Mouse (Mus musculus) embryonic facial prominence, embryonic 11.5 days (tissue): ENCODE data around the gene Atf3. TPM values are rescaled to one million over a fixed set of nuclear protein-coding genes. Genes with fewer than 3 reads are reported as not detected.
A peak's percentile ranks its signal among the peaks of the same experiment; 100 is the strongest.

ENCODE experiments used
- ATAC-seq: fragments of 200-750 bp; cut with Nextera tagmentation; replicated peaks from 2 replicates; pipeline ENCODE4 v1.8.0; 2017; ENCODE audit warnings: low read depth; ENCODE audit not compliant: insufficient number of reproducible peaks, low FRiP score, low TSS enrichment
- DNase-seq: peaks from one replicate; pipeline ENCODE4 v3.0.0-alpha.2; 2015; ENCODE audit warnings: low spot score
- H3K27ac ChIP-seq: fragments of 300-500 bp; sonication (generic); replicated peaks from 2 replicates; pipeline ENCODE4 v1.5.1; 2014; ENCODE audit warnings: mild to moderate bottlenecking, low read depth, low read length, control low read depth
- H3K27me3 ChIP-seq: fragments of 300-500 bp; sonication (generic); 2 replicates; pipeline ENCODE4 v1.6.1; 2014; ENCODE audit warnings: mild to moderate bottlenecking, low read length, moderate library complexity, mixed read lengths; ENCODE audit not compliant: control insufficient read depth, insufficient read depth
- H3K36me3 ChIP-seq: fragments of 300-500 bp; sonication (generic); replicated peaks from 2 replicates; pipeline ENCODE4 v1.6.1; 2014; ENCODE audit warnings: low read depth, mild to moderate bottlenecking, low read length, moderate library complexity, mixed read lengths; ENCODE audit not compliant: control insufficient read depth, insufficient read depth
- H3K4me1 ChIP-seq: fragments of 300-500 bp; sonication (generic); 2 replicates; pipeline ENCODE4 v1.6.1; 2014; ENCODE audit warnings: low read length, mixed read lengths; ENCODE audit not compliant: control insufficient read depth, insufficient read depth
- H3K4me2 ChIP-seq: fragments of 300-500 bp; sonication (generic); 2 replicates; pipeline ENCODE4 v1.6.1; 2014; ENCODE audit warnings: low read depth, mild to moderate bottlenecking, control low read depth, low read length, moderate library complexity
- H3K4me3 ChIP-seq: fragments of 300-500 bp; sonication (generic); 2 replicates; pipeline ENCODE4 v1.5.1; 2014; ENCODE audit warnings: low read depth, low read length, control low read depth
- H3K9ac ChIP-seq: fragments of 300-500 bp; sonication (generic); replicated peaks from 2 replicates; pipeline ENCODE4 v1.6.1; 2014; ENCODE audit warnings: mild to moderate bottlenecking, control low read depth, low read length
- H3K9me3 ChIP-seq: fragments of 300-500 bp; sonication (generic); replicated peaks from 2 replicates; pipeline ENCODE4 v1.6.1; 2016; ENCODE audit warnings: mild to moderate bottlenecking, low read length, inconsistent platforms, mixed read lengths; ENCODE audit not compliant: control insufficient read depth
- WGBS: fragments of 180-500 bp; shearing (Covaris S2); extraction: QIAGEN DNeasy Blood & Tissue Kit; methylation state at CpG from one replicate; pipeline ENCODE4 v1.1.7; 2014; 5-methylcytosine and 5-hydroxymethylcytosine counted together
- polyA plus RNA-seq: library from polyadenylated mRNA; unstranded; fragments of >200 nt; fragmentation: Nextera tagmentation; extraction: Ambion mirVana; gene quantifications from 2 replicates; pipeline ENCODE4 v1.2.1, GENCODE M21; 2014

Gene Atf3
- polyA plus RNA-seq, 1 experiment from 2014 or later = 2.1 TPM

DNA sequence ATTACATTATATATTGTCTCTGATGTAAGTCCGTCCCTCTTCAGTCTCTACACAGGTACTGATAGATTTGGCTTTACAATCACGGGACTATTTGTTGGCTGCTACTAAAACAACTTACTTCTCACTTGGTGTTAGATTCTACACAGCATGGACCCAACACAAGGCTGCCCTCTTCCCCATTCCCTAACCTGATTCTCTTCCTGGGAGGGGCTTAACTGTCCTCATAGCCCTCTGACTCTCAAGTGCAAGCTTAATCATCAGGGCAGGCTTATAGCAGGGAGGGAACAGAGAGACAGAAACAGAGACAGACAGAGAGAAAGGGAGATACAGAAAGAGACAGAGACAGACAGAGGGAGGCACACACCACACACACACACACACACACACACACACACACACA, 86.1 kb downstream of the Atf3 start:
- no peak overlapping the region for H3K9ac ChIP-seq
- H3K36me3 ChIP-seq = no peaks in the 10 kb centered on the region
- no peak overlapping the region for H3K4me3 ChIP-seq
- H3K27ac ChIP-seq = no peak overlapping the region
- no peaks in the 10 kb centered on the region for H3K4me1 ChIP-seq
- WGBS = 86% methylated on average over 2 of the region's 2 CpGs
- H3K4me2 ChIP-seq = no peak overlapping the region
- H3K27me3 ChIP-seq = no peaks in the 10 kb centered on the region; the same call in 1 of the 2 replicates
- no peak for ATAC-seq
- DNase-seq = no peak
- no peaks in the 10 kb centered on the region for H3K9me3 ChIP-seq

DNA sequence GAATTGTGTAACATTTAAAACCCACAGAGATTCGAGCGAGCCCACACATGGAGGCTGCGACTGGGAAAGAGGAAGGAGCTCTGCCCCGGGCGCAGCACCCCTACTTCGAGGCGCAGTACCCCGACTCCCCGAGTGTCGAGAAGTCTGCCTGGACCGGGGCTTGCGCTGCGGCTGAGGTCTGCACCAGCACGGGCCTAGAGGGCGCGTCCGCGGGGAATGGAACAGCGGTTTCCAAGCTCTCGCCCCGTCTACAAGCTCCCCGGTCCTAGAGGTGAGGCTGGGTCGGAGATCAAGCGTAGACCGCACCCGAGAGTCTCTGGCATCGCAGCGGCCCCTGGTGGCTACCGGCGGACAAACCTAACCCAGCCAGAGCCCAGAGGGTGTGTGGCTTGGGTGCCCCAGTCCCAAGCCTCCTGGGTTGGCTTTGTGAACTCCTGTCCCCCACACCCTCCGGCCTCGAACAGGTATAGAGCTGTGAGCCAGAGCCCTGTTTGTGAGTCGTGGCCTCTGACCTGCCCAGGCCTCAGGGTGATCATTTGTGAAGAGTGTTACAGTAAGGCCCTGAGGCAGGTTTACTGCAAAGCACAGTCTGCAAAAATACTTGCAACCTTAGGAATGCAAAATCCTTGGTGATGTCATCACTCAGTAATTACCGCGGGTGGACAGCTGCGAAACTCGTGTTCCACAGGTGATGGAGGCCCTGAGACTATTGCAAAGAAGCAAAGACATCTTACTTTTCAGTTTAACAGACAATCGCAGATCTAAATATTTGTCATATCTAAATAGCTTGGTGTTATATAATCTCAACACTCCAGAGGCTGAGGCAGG, 91.8 kb downstream of the Atf3 start:
- peak; percentile 79 for DNase-seq
- H3K4me3 ChIP-seq = peak overlapping the region; percentile 17; the same call in 1 of the 2 replicates
- H3K4me2 ChIP-seq = peak overlapping the region; percentile 51
- ATAC-seq = peak; percentile 78
- H3K27ac ChIP-seq = no peak overlapping the region
- peak overlapping the region; percentile 47 for H3K9ac ChIP-seq
- 17% methylated on average over 38 of the region's 38 CpGs for WGBS
- no peaks in the 10 kb centered on the region for H3K36me3 ChIP-seq
- no peaks in the 10 kb centered on the region for H3K27me3 ChIP-seq
- peaks cover 2% of the 10 kb centered on the region; the same call in 1 of the 2 replicates for H3K4me1 ChIP-seq
- no peaks in the 10 kb centered on the region for H3K9me3 ChIP-seq

DNA sequence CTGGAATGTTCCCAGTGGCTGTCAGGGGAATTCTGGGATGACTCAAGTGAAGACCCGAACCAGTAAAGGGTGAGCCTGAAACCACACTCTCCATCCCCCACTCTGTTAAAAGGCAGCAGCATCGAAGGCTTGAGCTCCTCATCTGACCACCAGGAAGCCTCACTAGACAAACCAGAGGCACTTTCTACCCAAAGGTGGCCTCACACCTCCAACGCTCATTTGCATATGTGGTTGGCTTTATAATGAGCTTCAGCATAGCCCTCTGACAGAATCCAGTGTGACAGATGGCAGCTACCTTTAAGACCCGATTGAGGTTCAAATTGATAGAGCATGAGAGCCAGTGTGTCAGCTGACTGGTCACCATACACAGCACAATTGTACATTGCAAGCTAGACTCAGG, 93.6 kb downstream of the Atf3 start:
- Histone ChIP-seq H3K27ac (no peak overlapping the region), H3K4me1 (peaks cover 2% of the 10 kb centered on the region; the same call in 1 of the 2 replicates), H3K4me2 (no peak overlapping the region), H3K27me3 (no peaks in the 10 kb centered on the region), H3K9me3 (no peaks in the 10 kb centered on the region), H3K4me3 (no peak overlapping the region), H3K36me3 (no peaks in the 10 kb centered on the region), H3K9ac (no peak overlapping the region)
- no peak for DNase-seq
- no peak for ATAC-seq
- WGBS = 67% methylated on average over 4 of the region's 4 CpGs

DNA sequence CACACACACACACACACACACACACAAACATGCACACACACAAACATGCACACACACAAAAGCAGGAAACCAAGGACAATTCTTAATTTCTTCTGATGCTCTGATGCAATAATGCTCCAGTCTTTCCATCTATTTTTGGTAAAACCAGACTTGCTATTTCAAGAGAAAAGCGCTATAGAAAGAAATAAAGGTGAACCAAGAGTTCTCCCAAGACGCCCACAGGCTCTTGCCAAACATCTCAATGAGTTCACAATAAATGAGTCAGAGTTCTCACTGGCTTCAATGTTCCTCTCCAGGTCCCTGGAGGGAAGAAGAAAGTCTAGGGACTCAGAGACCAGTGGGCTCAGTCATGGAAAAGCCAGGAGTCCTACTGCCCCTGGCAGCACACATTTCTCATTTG, 94.1 kb downstream of the Atf3 start:
- H3K4me2 ChIP-seq = no peak overlapping the region
- peaks cover 2% of the 10 kb centered on the region; the same call in 1 of the 2 replicates for H3K4me1 ChIP-seq
- H3K36me3 ChIP-seq = no peaks in the 10 kb centered on the region
- no peak overlapping the region for H3K27ac ChIP-seq
- H3K9me3 ChIP-seq = no peaks in the 10 kb centered on the region
- H3K4me3 ChIP-seq = no peak overlapping the region
- no peak for ATAC-seq
- no peaks in the 10 kb centered on the region for H3K27me3 ChIP-seq
- WGBS = 92% methylated on average over 2 of the region's 2 CpGs
- no peak overlapping the region for H3K9ac ChIP-seq
- DNase-seq = no peak

DNA sequence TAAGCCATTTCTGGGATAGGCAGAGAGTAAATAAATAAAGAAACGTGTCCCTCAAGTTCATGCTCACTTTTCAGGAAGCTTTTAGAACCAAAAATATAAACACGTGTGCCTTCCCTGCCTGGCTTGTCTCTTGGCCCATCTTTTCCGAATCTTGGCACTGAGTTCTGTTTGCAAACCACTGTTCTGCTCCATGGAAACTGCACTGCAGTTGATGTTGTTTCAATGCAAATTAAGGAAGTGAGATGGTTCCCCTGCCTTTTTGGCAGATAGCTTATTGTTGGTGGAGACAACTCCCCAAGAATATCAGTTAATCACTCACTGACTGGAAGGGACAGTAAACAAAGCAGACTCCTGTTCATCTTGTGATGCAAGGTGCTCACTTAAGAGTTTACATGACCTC, 95.1 kb downstream of the Atf3 start:
- no peak overlapping the region for H3K27ac ChIP-seq
- H3K4me3 ChIP-seq = no peak overlapping the region
- no peak overlapping the region for H3K4me2 ChIP-seq
- H3K4me1 ChIP-seq = peaks cover 2% of the 10 kb centered on the region; the same call in 1 of the 2 replicates
- DNase-seq (no peak), ATAC-seq (no peak)
- H3K9me3 ChIP-seq = no peaks in the 10 kb centered on the region
- 77% methylated on average over 3 of the region's 3 CpGs for WGBS
- H3K27me3 ChIP-seq = no peaks in the 10 kb centered on the region
- no peaks in the 10 kb centered on the region for H3K36me3 ChIP-seq
- H3K9ac ChIP-seq = no peak overlapping the region

Other genes starting within 250 kb of the Atf3 start
- gene Vash2, start 238.7 kb downstream of the Atf3 start, polyA plus RNA-seq = 80.6 and 88.3 TPM in 2 replicates
- 10.0 and 10.5 TPM in 2 replicates for gene Flvcr1, start 191.9 kb downstream of the Atf3 start, polyA plus RNA-seq
- gene Spata45, start 181.4 kb downstream of the Atf3 start, polyA plus RNA-seq = not detected in 2 replicates
- gene Tatdn3, start 155.1 kb downstream of the Atf3 start, polyA plus RNA-seq = 11.9 and 12.0 TPM in 2 replicates
- 23.4 and 25.1 TPM in 2 replicates for gene Nsl1, start 155.0 kb downstream of the Atf3 start, polyA plus RNA-seq
- gene Batf3, start 120.2 kb downstream of the Atf3 start, polyA plus RNA-seq = 9.8 and 11.9 TPM in 2 replicates
- not detected in 2 replicates for gene Fam71a, start 53.2 kb downstream of the Atf3 start, polyA plus RNA-seq
- gene Nenf, start 100.2 kb upstream of the Atf3 start, polyA plus RNA-seq = 74.3 and 77.8 TPM in 2 replicates
- gene Tmem206, start 107.9 kb upstream of the Atf3 start, polyA plus RNA-seq = 29.6 and 30.8 TPM in 2 replicates
- gene Ppp2r5a, start 185.2 kb upstream of the Atf3 start, polyA plus RNA-seq = 18.8 and 24.8 TPM in 2 replicates